Mouse (Mus musculus) megakaryocyte, embryonic 14.5 days (primary cell): Measurements from ENCODE around the gene Trim17.

Source experiments
- FLI1 ChIP-seq: IDR thresholded peaks from 2 replicates; pipeline ENCODE4 v1.6.1; 2012; ENCODE audit warnings: low read length, inconsistent platforms, mixed read lengths
- GATA1 ChIP-seq: IDR thresholded peaks from 3 replicates; pipeline ENCODE4 v1.6.1; 2012; ENCODE audit warnings: mixed read lengths, low read length, inconsistent platforms, borderline replicate concordance

GRCm38 (mm10) chr11:58937909-58938308 is 16.6 kb upstream of the Trim17 start:
- TF ChIP-seq GATA1 (no peak), FLI1 (no peak)
